Mouse (Mus musculus) lung, postnatal 36 days (tissue): ENCODE results near the gene Ncmap.

Source experiments
- DNase-seq: peaks from one replicate; pipeline ENCODE4 v3.0.0; 2022; ENCODE audit warnings: mixed read lengths

Gene Ncmap

DNA sequence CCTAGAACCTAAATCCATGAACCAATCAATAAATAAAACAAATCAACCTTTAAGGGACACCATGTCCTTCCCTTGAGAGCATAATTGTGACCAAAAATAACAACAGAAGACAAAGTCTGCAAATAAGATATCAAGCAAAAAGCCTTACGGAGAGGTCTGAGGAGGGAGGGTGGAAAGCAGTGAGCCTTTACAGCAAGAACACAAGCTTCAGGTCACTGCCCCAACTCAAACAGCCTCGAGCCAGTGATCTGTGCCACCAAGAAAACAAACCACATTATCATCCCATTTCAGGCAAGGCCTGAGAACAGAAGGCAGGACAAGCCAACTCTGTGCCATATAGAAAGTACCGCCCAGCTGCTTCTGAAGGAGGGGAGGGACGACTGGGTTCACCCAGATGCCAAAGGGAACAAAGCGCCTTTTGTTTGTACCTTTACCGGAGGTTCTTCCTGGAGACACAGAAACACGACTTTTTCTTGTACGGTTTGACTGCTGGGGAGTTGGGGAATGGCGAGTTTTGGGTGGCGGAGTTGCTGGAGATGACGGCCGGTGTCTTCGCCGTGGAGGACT lies 60.6 kb downstream of the Ncmap start:
- DNase-seq, result no peak

DNA sequence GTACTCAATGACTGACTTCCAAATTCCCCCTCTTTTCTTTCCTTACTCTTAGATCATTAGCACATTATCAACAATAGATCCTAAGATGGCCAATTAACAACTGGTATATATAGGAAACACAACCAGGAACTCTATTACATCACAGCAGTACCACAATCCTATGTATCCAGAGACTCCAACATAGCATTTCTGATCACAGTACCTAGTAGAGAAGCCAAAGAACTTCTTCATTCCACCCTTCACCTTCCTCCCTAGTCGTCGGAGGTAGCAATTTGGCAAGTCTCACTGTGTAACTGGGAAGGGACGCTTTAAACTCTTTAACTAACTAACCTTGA lies 62.0 kb downstream of the Ncmap start:
- DNase-seq, result no peak

DNA sequence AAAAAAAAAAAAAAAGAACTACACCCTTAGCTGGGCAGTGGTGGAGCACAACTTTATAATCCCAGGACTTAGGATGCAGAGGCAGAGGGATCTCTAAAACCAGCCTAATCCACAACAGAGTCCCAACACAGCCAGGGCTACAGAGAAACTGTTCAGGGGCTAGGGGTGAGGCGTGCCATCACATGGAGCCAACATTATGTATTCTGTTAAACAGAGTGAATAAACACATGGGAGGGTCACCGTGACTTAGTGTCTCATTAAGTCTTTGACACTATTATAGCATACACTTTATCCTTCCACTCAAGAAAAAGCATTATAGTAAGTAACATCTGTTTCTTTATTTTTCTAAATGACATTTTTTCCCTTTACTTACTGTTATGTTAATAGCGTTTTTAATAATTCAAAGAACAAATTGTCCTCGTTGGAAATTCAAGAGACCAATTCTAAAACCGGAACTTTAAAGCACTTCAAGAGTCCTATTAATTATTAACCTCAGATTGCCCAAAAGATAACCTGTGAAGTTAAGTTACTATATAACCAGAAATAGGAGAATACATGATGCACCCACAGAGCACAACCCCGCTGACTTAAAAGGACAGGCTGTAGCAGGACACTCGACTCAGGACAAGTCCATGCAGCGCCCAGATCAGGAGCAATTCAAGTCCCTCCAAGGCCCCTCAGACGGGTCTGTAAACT lies 62.6 kb downstream of the Ncmap start:
- no peak for DNase-seq

DNA sequence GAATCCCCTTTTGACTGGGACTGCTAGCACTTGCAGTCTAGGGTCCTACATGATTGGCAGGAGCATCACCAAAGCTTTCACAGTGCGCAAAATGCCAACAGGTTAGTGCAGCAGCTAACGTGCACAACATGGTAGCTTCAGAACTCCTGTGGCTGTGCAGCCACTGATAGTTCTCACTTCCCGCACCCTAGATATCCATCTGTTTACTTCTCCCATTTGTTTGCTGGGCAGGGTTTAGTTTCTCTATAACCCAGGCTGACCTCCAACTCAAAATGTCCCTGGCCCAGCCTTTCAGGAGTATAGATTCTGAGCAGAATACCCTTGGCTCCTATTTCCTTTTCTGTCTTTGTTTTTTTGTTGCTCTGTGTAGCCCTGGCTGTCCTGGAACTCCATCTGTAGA lies 71.6 kb downstream of the Ncmap start:
- no peak for DNase-seq

DNA sequence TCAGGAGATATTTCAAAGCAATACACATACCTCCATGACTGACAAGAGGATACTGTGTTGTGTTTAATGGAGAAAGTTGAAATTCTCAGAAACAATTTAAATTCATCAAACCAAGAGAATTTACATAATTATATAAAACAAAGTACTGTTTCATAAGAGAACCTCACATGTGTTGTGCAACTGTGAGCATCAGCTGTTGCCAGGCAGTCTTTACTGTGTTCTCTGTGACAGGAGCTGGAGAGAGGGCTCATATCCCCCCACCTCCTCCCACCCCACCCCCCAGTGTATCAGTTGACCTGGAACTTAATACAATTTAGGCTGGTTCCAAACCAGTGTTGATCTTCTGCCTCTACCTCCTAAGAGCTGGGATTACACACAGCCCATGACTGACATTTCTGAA lies 72.0 kb downstream of the Ncmap start:
- no peak for DNase-seq

DNA sequence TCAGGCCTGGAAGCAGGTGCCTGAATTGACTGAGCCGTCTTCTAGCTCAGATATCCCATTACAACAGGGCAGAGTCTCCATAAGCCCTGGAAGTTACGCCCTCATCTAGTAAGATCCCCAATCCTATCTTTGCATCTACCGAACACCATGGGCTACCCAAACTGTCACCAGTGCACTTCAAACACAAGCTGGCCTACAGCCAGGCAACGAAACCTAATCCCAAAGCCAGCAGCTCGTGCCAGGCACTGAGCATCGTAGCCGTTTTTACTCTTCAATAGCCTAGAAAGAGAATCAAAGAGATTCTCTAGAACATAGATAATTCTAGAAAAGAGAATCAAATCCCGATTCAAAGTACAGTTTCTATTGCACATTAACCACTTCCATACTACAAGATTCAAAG lies 75.0 kb downstream of the Ncmap start:
- DNase-seq, result no peak
